Mouse (Mus musculus): ENCODE measurements around the gene Crygn.
"Not testable (repeated sequence)": the region's sequence is repeated elsewhere in the genome, so short reads cannot be mapped to it uniquely, and the experiment has no call there.

The Crygn gene

GRCm38 (mm10) chr5:24757816-24758215 lies at the start of gene Crygn:
Gene Crygn (minus strand): TSS chr5:24758008.
- no peak for DNase-seq (ENCODE audit: low read depth)

GRCm38 (mm10) chr5:24805222-24805621 lies 47.4 kb upstream of the Crygn start:
- DNase-seq (ENCODE audit: low read depth) = no peak

- DNase-seq (ENCODE audit: low read depth) = no peak
Observed at GRCm38 (mm10) chr5:24804661-24805060, 46.9 kb upstream of the Crygn start.

GRCm38 (mm10) chr5:24801841-24802624 lies 44.2 kb upstream of the Crygn start:
- no peak for DNase-seq (ENCODE audit: low read depth)

GRCm38 (mm10) chr5:24800416-24800815 lies 42.6 kb upstream of the Crygn start:
- no peak for DNase-seq (ENCODE audit: low read depth)

GRCm38 (mm10) chr5:24798639-24799038 lies 40.8 kb upstream of the Crygn start:
- DNase-seq (ENCODE audit: low read depth) = no peak

- no peak for DNase-seq (ENCODE audit: low read depth)
Observed at GRCm38 (mm10) chr5:24797858-24798257, 40.0 kb upstream of the Crygn start.

GRCm38 (mm10) chr5:24792961-24793360 lies 35.2 kb upstream of the Crygn start:
- no peak for DNase-seq (ENCODE audit: low read depth)

GRCm38 (mm10) chr5:24782957-24783356 lies 25.1 kb upstream of the Crygn start:
- DNase-seq (ENCODE audit: low read depth) = no peak

- no peak for DNase-seq (ENCODE audit: low read depth)
Observed at GRCm38 (mm10) chr5:24781048-24781447, 23.2 kb upstream of the Crygn start.

- DNase-seq (ENCODE audit: low read depth) = peak; percentile 33
Observed at GRCm38 (mm10) chr5:24779881-24780512, 22.2 kb upstream of the Crygn start.

GRCm38 (mm10) chr5:24779321-24779720 lies 21.5 kb upstream of the Crygn start:
- DNase-seq (ENCODE audit: low read depth) = no peak

- DNase-seq (ENCODE audit: low read depth) = no peak
Observed at GRCm38 (mm10) chr5:24778843-24779140, 21.0 kb upstream of the Crygn start.

- DNase-seq (ENCODE audit: low read depth) = no peak
Observed at GRCm38 (mm10) chr5:24778082-24778842, 20.5 kb upstream of the Crygn start.

- no peak for DNase-seq (ENCODE audit: low read depth)
Observed at GRCm38 (mm10) chr5:24776681-24777080, 18.9 kb upstream of the Crygn start.

- not testable (repeated sequence) for DNase-seq (ENCODE audit: low read depth)
Observed at GRCm38 (mm10) chr5:24774549-24774948, 16.7 kb upstream of the Crygn start.

- no peak for DNase-seq (ENCODE audit: low read depth)
Observed at GRCm38 (mm10) chr5:24756931-24757330, 877 bp downstream of the Crygn start.

- DNase-seq (ENCODE audit: low read depth) = no peak
Observed at GRCm38 (mm10) chr5:24752175-24752498, 5.7 kb downstream of the Crygn start.

- no peak for DNase-seq (ENCODE audit: low read depth)
Observed at GRCm38 (mm10) chr5:24751305-24752174, 6.3 kb downstream of the Crygn start.

- peak; percentile 75 for DNase-seq (ENCODE audit: low read depth)
Observed at GRCm38 (mm10) chr5:24750321-24751304, 7.2 kb downstream of the Crygn start.

GRCm38 (mm10) chr5:24749731-24750130 lies 8.1 kb downstream of the Crygn start:
- DNase-seq (ENCODE audit: low read depth) = no peak
